Mouse (Mus musculus) layer of hippocampus, postnatal 10 days (tissue): Measurements from ENCODE around the gene Olfr390. TPM values are rescaled to one million over a fixed set of nuclear protein-coding genes. Genes with fewer than 3 reads are reported as not detected.

Experiments used
- DNase-seq, 2 experiments: peaks; one replicate each; pipeline ENCODE4 v3.0.0; 2021; ENCODE audit warnings: low spot score in 2 of 2
- long read RNA-seq: library from polyadenylated mRNA; stranded (forward); transcript quantifications from one replicate; pipeline ENCODE4 v2.0.0, GENCODE M21; 2023
- total RNA-seq, 2 experiments: library from RNA; stranded (reverse); gene quantifications; 2 replicates each; pipeline ENCODE4 v1.2.3; 2021

Olfr390 gene
- total RNA-seq = not detected
- long read RNA-seq = 0 reads

- DNase-seq = no peak
These were observed at the start of gene Olfr390 for GRCm38 (mm10) chr11:73782664-73783063. TSS of gene Olfr390 (plus strand) at chr11:73782964.

- no peak for DNase-seq
These were observed 23.6 kb upstream of the Olfr390 start for GRCm38 (mm10) chr11:73759115-73759514.

- DNase-seq = no peak
These were observed 2.2 kb upstream of the Olfr390 start, which contains the start of gene Olfr389 for GRCm38 (mm10) chr11:73780613-73781012. TSS of gene Olfr389 (minus strand) at chr11:73780713.

GRCm38 (mm10) chr11:73802952-73803351 is 20.2 kb downstream of the Olfr390 start, which contains the start of gene Olfr391-ps:
TSS of gene Olfr391-ps (minus strand) at chr11:73803052.
- DNase-seq = no peak

- no peak for DNase-seq
These were observed 34.2 kb downstream of the Olfr390 start, which contains the start of gene Olfr392 for GRCm38 (mm10) chr11:73816949-73817348. TSS of gene Olfr392 (minus strand) at chr11:73817049.

Other genes starting within 250 kb of the Olfr390 start
- not detected for gene Olfr385, start 190.0 kb upstream of the Olfr390 start, total RNA-seq
- not detected for gene Olfr384, start 184.4 kb upstream of the Olfr390 start, total RNA-seq
- not detected for gene Zfp735, start 94.2 kb upstream of the Olfr390 start, total RNA-seq
- gene Olfr389, start 2.3 kb upstream of the Olfr390 start, total RNA-seq = not detected
- gene Olfr391-ps, start 20.1 kb downstream of the Olfr390 start, total RNA-seq = not detected
- gene Olfr392, start 34.1 kb downstream of the Olfr390 start, total RNA-seq = not detected
- not detected for gene Olfr393, start 68.5 kb downstream of the Olfr390 start, total RNA-seq
- gene Olfr394, start 107.8 kb downstream of the Olfr390 start, total RNA-seq = not detected
- gene Olfr395, start 126.3 kb downstream of the Olfr390 start, total RNA-seq = not detected
- not detected for gene Olfr23, start 153.7 kb downstream of the Olfr390 start, total RNA-seq
- not detected for gene Olfr397, start 177.9 kb downstream of the Olfr390 start, total RNA-seq
- not detected for gene Olfr398, start 207.4 kb downstream of the Olfr390 start, total RNA-seq